Mouse (Mus musculus): ENCODE results near the gene Rpl18a. TPM values are rescaled to one million over a fixed set of nuclear protein-coding genes. Genes with fewer than 3 reads are reported as not detected.

Rpl18a gene
- polyA plus RNA-seq, 1 experiment, result 2,473 TPM

DNA sequence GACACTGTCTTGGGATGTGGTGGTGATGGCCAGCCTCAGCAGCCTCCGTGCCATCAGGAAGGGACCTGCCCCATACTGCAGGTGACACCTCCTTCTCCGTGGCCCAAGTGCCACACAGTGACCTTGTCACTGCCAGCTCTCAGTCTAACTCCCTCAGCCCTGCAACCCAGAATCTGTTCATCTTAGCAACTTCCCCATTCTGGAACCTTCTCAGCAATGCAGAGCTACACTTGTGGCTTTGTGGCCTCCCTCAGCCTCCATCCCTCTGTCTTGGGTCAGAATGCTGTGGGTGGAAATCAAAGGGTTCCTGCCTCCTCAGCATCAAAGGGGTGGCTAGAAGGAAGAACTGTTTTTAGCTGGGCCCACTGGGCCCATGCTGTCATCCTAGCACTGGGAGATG, 43.3 kb downstream of the Rpl18a start:
- H3K27me3 ChIP-seq (ENCODE audit: control insufficient read depth, insufficient read depth, low read length, poor library complexity, severe bottlenecking), result no peaks in the 10 kb centered on the region
- no peaks in the 10 kb centered on the region for H3K9me3 ChIP-seq (replicated peaks; ENCODE audit: control insufficient read depth, insufficient read depth, low read length, poor library complexity, severe bottlenecking)
- H3K4me1 ChIP-seq (ENCODE audit: control insufficient read depth, insufficient read depth, low read length), result peaks cover 2% of the 10 kb centered on the region
- no peaks in the 10 kb centered on the region for H3K36me3 ChIP-seq (ENCODE audit: control insufficient read depth, insufficient read depth, low read length, poor library complexity, severe bottlenecking)
- no peak overlapping the region for H3K27ac ChIP-seq (ENCODE audit: insufficient read depth, low read length)
- TF ChIP-seq CTCF (IDR thresholded peaks at IDR 0.05; ENCODE audit: low read depth, low read length) (no peak), POLR2A (IDR thresholded peaks at IDR 0.05; ENCODE audit: insufficient read depth, low read length) (no peak), EP300 (IDR thresholded peaks at IDR 0.05; ENCODE audit: insufficient read depth, low read depth, low read length) (no peak)
- no peak overlapping the region for H3K9ac ChIP-seq (ENCODE audit: low read depth, poor library complexity, severe bottlenecking)
- no peak overlapping the region for H3K4me3 ChIP-seq (ENCODE audit: low read depth, low read length)

DNA sequence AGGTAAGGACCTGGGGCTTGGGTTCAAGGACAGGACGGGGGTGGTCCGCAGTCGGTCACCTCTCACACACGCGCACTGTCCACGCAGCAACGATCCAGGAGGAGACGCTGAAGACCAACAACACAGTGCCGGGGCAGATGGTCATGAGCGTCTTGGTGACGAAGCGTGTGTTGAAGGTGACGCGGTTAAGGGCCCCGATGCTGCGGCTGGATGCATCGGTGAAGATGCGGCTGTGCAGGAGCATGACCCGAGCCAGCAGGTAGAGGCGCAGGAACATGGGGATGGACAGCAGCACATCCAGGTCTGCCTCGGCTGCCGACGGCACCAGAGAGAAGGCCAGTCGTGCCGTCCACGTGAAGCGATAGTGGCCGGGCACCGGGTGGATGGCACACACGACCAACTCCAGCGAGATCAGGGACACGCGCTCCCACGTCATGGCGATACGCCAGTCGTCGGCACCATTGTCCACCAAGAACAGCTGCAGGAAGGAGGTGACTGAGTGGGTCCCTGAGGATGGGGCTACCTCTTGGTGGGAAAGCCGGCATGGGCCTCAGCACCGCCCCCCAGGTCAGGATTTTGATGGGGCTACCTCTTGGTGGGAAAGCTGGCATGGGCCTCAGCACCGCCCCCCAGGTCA, 44.5 kb downstream of the Rpl18a start:
- Histone ChIP-seq H3K36me3 (ENCODE audit: control insufficient read depth, insufficient read depth, low read length, poor library complexity, severe bottlenecking) (no peaks in the 10 kb centered on the region), H3K27me3 (ENCODE audit: control insufficient read depth, insufficient read depth, low read length, poor library complexity, severe bottlenecking) (no peaks in the 10 kb centered on the region), H3K4me3 (ENCODE audit: low read depth, low read length) (no peak overlapping the region), H3K9me3 (replicated peaks; ENCODE audit: control insufficient read depth, insufficient read depth, low read length, poor library complexity, severe bottlenecking) (no peaks in the 10 kb centered on the region), H3K27ac (ENCODE audit: insufficient read depth, low read length) (no peak overlapping the region), H3K9ac (ENCODE audit: low read depth, poor library complexity, severe bottlenecking) (no peak overlapping the region), H3K4me1 (ENCODE audit: control insufficient read depth, insufficient read depth, low read length) (peaks cover 9% of the 10 kb centered on the region)
- TF ChIP-seq EP300 (IDR thresholded peaks at IDR 0.05; ENCODE audit: insufficient read depth, low read depth, low read length), result no peak
- no peak for TF ChIP-seq POLR2A (IDR thresholded peaks at IDR 0.05; ENCODE audit: insufficient read depth, low read length)
- no peak for TF ChIP-seq CTCF (IDR thresholded peaks at IDR 0.05; ENCODE audit: low read depth, low read length)

DNA sequence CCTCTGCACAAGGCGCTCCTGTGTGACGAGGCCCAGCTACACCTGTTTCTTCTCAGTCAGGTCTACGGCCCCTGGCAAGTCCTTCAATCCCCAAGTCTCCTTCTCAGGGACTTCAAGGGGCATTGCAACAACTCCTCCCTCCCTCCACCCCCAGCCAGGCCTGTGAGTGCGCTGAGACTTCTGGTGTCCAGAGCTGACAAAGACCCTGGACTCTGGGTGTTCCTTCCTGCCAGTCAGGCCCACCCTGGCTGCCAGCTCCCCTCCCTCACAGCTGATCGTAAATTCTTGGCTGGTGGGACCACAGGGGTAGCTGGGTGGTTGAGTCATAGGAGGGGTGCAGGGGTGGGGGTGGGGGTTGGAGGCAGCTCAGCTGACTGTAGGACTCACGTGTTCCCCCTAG, 45.4 kb downstream of the Rpl18a start:
- Histone ChIP-seq H3K36me3 (ENCODE audit: control insufficient read depth, insufficient read depth, low read length, poor library complexity, severe bottlenecking) (no peaks in the 10 kb centered on the region), H3K9me3 (replicated peaks; ENCODE audit: control insufficient read depth, insufficient read depth, low read length, poor library complexity, severe bottlenecking) (no peaks in the 10 kb centered on the region), H3K27ac (ENCODE audit: insufficient read depth, low read length) (no peak overlapping the region), H3K4me3 (ENCODE audit: low read depth, low read length) (no peak overlapping the region), H3K27me3 (ENCODE audit: control insufficient read depth, insufficient read depth, low read length, poor library complexity, severe bottlenecking) (no peaks in the 10 kb centered on the region), H3K9ac (ENCODE audit: low read depth, poor library complexity, severe bottlenecking) (no peak overlapping the region), H3K4me1 (ENCODE audit: control insufficient read depth, insufficient read depth, low read length) (peaks cover 9% of the 10 kb centered on the region)
- TF ChIP-seq EP300 (IDR thresholded peaks at IDR 0.05; ENCODE audit: insufficient read depth, low read depth, low read length) (no peak), CTCF (IDR thresholded peaks at IDR 0.05; ENCODE audit: low read depth, low read length) (no peak), POLR2A (IDR thresholded peaks at IDR 0.05; ENCODE audit: insufficient read depth, low read length) (no peak)

DNA sequence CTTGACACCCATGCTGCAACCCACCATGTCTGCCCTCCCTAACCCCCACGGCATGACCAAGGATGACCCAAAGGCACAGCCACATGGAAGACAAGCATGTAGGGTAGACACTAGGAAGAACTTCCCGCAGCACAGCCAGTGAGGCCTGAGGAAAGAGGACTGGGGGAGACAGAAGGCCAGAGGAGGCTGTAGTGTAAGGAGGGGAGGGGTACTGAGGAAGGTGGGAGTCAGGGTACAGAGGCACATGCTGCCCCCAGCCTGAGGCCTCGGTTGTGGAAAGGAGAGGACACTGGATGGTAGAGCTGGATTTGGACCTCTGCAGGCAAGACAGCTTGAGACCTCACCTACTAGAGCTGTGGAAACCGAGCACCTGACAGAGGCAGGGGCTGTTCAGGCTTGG, 46.3 kb downstream of the Rpl18a start:
- no peak for TF ChIP-seq EP300 (IDR thresholded peaks at IDR 0.05; ENCODE audit: insufficient read depth, low read depth, low read length)
- TF ChIP-seq POLR2A (IDR thresholded peaks at IDR 0.05; ENCODE audit: insufficient read depth, low read length), result no peak
- no peak for TF ChIP-seq CTCF (IDR thresholded peaks at IDR 0.05; ENCODE audit: low read depth, low read length)
- no peak overlapping the region for H3K27ac ChIP-seq (ENCODE audit: insufficient read depth, low read length)
- no peak overlapping the region for H3K9ac ChIP-seq (ENCODE audit: low read depth, poor library complexity, severe bottlenecking)
- H3K27me3 ChIP-seq (ENCODE audit: control insufficient read depth, insufficient read depth, low read length, poor library complexity, severe bottlenecking), result no peaks in the 10 kb centered on the region
- peaks cover 9% of the 10 kb centered on the region for H3K4me1 ChIP-seq (ENCODE audit: control insufficient read depth, insufficient read depth, low read length)
- H3K4me3 ChIP-seq (ENCODE audit: low read depth, low read length), result no peak overlapping the region
- no peaks in the 10 kb centered on the region for H3K9me3 ChIP-seq (replicated peaks; ENCODE audit: control insufficient read depth, insufficient read depth, low read length, poor library complexity, severe bottlenecking)
- H3K36me3 ChIP-seq (ENCODE audit: control insufficient read depth, insufficient read depth, low read length, poor library complexity, severe bottlenecking), result no peaks in the 10 kb centered on the region

DNA sequence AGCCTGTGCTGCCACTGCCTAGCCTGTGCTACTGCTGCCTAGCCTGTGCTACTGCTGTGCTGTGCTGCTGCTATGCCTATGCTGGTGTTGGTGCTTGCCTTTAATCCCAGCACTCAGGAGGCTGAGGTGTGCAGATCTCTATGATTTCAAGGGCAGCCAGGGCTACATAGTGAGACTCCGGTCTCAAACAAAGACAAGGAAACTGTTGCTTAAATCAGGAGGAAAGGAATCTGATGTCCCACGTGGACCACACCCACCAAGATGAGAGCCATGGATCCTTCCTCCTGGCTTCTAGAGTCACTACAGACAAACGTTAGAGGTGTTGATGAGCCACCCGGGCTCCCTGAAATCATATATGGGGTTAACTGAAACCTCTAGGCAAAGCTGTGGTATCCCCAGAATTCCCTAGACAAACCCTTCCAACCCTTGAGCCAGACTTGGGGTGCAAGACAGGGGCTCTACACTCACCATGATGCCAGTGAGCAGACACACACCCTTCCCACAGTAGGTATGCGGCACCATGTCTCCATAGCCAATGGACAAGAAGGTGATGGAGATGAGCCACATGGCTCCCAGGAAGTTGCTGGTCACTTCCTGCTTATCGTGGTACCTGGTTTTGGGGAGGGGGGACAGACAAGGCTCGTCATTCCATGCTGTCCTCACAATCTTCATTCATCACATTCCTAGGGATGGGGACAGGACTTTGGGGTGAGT, 46.9 kb downstream of the Rpl18a start:
- Histone ChIP-seq H3K27ac (ENCODE audit: insufficient read depth, low read length) (no peak overlapping the region), H3K4me1 (ENCODE audit: control insufficient read depth, insufficient read depth, low read length) (peaks cover 9% of the 10 kb centered on the region), H3K27me3 (ENCODE audit: control insufficient read depth, insufficient read depth, low read length, poor library complexity, severe bottlenecking) (no peaks in the 10 kb centered on the region), H3K9ac (ENCODE audit: low read depth, poor library complexity, severe bottlenecking) (no peak overlapping the region), H3K36me3 (ENCODE audit: control insufficient read depth, insufficient read depth, low read length, poor library complexity, severe bottlenecking) (no peaks in the 10 kb centered on the region), H3K4me3 (ENCODE audit: low read depth, low read length) (no peak overlapping the region), H3K9me3 (replicated peaks; ENCODE audit: control insufficient read depth, insufficient read depth, low read length, poor library complexity, severe bottlenecking) (no peaks in the 10 kb centered on the region)
- TF ChIP-seq POLR2A (IDR thresholded peaks at IDR 0.05; ENCODE audit: insufficient read depth, low read length) (no peak), EP300 (IDR thresholded peaks at IDR 0.05; ENCODE audit: insufficient read depth, low read depth, low read length) (no peak)

DNA sequence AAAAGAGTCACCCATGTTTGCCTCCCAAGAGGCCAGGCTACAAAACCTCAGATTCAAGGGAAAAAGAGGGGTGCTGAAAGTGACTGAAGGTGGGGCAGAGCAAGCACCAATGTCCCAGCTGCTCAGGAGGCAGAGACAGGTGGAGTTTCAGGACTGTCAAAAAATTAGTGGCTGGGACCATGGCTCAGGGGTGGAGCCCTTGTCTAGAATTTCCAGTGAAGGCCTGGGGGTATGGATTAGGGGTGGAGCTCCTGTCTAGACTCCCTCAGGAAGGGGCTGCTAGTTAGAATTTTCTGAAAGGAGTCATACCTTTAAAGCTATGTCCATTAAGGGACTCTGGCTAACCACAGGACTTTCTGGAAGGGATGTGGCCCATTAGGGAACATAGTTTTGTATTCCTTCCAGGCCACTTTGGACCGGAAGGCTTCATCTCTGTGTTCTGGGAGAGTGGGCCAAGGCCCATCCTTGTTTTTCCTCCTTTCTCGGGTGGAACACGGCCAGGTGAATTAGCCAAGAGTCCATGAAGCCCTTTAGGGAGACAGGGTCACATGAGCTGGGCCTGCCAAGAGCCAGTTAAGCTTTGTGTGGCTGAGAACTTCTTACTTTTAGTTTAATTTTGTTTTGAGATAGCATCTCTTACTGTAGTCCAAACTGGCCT, 47.8 kb downstream of the Rpl18a start:
- Histone ChIP-seq H3K36me3 (ENCODE audit: control insufficient read depth, insufficient read depth, low read length, poor library complexity, severe bottlenecking) (no peaks in the 10 kb centered on the region), H3K4me1 (ENCODE audit: control insufficient read depth, insufficient read depth, low read length) (peaks cover 9% of the 10 kb centered on the region), H3K4me3 (ENCODE audit: low read depth, low read length) (no peak overlapping the region), H3K9ac (ENCODE audit: low read depth, poor library complexity, severe bottlenecking) (no peak overlapping the region), H3K27me3 (ENCODE audit: control insufficient read depth, insufficient read depth, low read length, poor library complexity, severe bottlenecking) (no peaks in the 10 kb centered on the region), H3K27ac (ENCODE audit: insufficient read depth, low read length) (no peak overlapping the region), H3K9me3 (replicated peaks; ENCODE audit: control insufficient read depth, insufficient read depth, low read length, poor library complexity, severe bottlenecking) (no peaks in the 10 kb centered on the region)
- TF ChIP-seq CTCF (IDR thresholded peaks at IDR 0.05; ENCODE audit: low read depth, low read length) (no peak), POLR2A (IDR thresholded peaks at IDR 0.05; ENCODE audit: insufficient read depth, low read length) (no peak)
